Mouse (Mus musculus) E14TG2a.4 (cell line): ENCODE measurements at regions not wholly inside any gene's neighbourhood (a gene's known extent, or its start where the extent isn't known, plus 50 kb on each side); places are given as distances from the start of the nearest gene placed in this dataset.

Source experiments
- CTCF ChIP-seq: conservative IDR thresholded peaks from 2 replicates; pipeline ENCODE4 v1.5.1; 2014; ENCODE audit warnings: low read length
- NANOG ChIP-seq: IDR thresholded peaks from 2 replicates; pipeline ENCODE4 v1.6.1; 2014; ENCODE audit warnings: borderline replicate concordance, low read length, mixed read lengths
- POU5F1 ChIP-seq: IDR thresholded peaks from 2 replicates; pipeline ENCODE4 v1.6.1; 2014; ENCODE audit warnings: low read length, borderline replicate concordance

DNA sequence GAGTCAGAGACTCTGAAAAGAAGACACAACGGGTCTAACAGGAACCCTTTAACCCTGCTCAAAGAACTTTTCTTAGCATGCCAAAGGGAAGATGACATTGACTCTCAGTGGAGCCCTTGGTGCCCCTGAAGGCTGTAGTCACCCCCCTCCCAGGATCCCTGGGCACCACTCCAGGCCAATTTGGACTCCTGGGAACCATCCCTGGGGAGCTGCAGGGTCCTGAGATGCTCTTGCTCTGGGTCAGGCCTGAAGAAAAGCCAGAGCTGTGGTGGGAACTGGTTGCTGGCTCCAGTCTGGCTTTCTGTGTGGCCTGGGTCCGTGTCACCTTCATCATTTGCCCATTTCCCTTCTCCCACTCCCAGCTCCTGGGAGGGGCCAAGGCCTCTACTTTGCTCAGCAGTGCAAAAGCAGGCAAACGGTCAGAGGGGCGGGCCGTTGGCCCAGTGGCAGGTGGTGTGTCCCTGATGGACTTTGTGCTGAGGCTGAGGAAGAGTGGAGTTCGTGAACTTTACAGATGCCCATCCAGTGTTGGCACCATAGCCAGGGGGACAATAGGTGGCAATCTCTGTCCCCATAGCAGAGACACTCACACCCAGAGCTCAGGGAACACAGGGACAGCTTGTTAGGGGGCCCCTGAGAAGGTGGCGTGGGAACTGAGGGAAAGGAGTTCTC, 69.1 kb upstream of the Ccnd1 start:
- TF ChIP-seq CTCF (no peak), POU5F1 (no peak), NANOG (no peak)
